Mouse (Mus musculus) forebrain, postnatal 0 days (tissue): ENCODE data around the gene Pik3r2. TPM values are rescaled to one million over a fixed set of nuclear protein-coding genes. Genes with fewer than 3 reads are reported as not detected.

Source experiments
- ATAC-seq: fragments of 200-750 bp; cut with Nextera tagmentation; 2 replicates; pipeline ENCODE4 v1.8.0; 2017; ENCODE audit warnings: mild to moderate bottlenecking, moderate library complexity
- DNase-seq: peaks from one replicate; pipeline ENCODE4 v3.0.0-alpha.2; 2015
- H3K27ac ChIP-seq: fragments of 300-500 bp; sonication (generic); 2 replicates; pipeline ENCODE4 v1.5.1; 2014; ENCODE audit warnings: low read depth, mild to moderate bottlenecking, antibody characterized with exemption, low read length, moderate library complexity, mixed read lengths
- H3K27me3 ChIP-seq: fragments of 300-500 bp; sonication (generic); 2 replicates; pipeline ENCODE4 v1.6.1; 2014; ENCODE audit warnings: mild to moderate bottlenecking, low read length, mixed read lengths; ENCODE audit not compliant: insufficient read depth
- H3K36me3 ChIP-seq: fragments of 300-500 bp; sonication (generic); 2 replicates; pipeline ENCODE4 v1.6.1; 2014; ENCODE audit warnings: mild to moderate bottlenecking, moderate library complexity; ENCODE audit not compliant: insufficient read depth
- H3K4me1 ChIP-seq: fragments of 300-500 bp; sonication (generic); 2 replicates; pipeline ENCODE4 v1.6.1; 2014; ENCODE audit warnings: antibody characterized with exemption; ENCODE audit not compliant: insufficient read depth
- H3K4me2 ChIP-seq: fragments of 300-500 bp; sonication (generic); 2 replicates; pipeline ENCODE4 v1.6.1; 2014; ENCODE audit warnings: low read depth, mild to moderate bottlenecking, moderate library complexity
- H3K4me3 ChIP-seq: fragments of 300-500 bp; sonication (generic); 2 replicates; pipeline ENCODE4 v1.5.1; 2014; ENCODE audit warnings: low read depth, low read length, mixed read lengths
- H3K9ac ChIP-seq: fragments of 300-500 bp; sonication (generic); 2 replicates; pipeline ENCODE4 v1.6.1; 2014; ENCODE audit warnings: mild to moderate bottlenecking
- H3K9me3 ChIP-seq: fragments of 300-500 bp; sonication (generic); 2 replicates; pipeline ENCODE4 v1.6.1; 2016; ENCODE audit warnings: low read length
- CTCF ChIP-seq: sonication (generic); IDR thresholded peaks from 2 replicates; pipeline ENCODE4 v1.5.1; 2016; ENCODE audit warnings: antibody characterized with exemption, control low read depth, low read depth
- WGBS: fragments of 180-500 bp; shearing (Covaris S2); extraction: QIAGEN DNeasy Blood & Tissue Kit; methylation state at CpG from one replicate; pipeline ENCODE4 v1.1.7; 2014; 5-methylcytosine and 5-hydroxymethylcytosine counted together
- polyA plus RNA-seq: library from polyadenylated mRNA; unstranded; fragments of >200 nt; fragmentation: Nextera tagmentation; extraction: Ambion mirVana; gene quantifications from 2 replicates; pipeline ENCODE4 v1.2.1, GENCODE M21; 2015
- total RNA-seq: library from RNA; depleted of rRNA; stranded (reverse); fragments of >200 nt; gene quantifications from 2 replicates; pipeline ENCODE4 v1.2.3, GENCODE M21; 2014

Pik3r2 gene
- total and polyA plus RNA-seq, 2 experiments from 2014 or later = 147 to 170 TPM

DNA sequence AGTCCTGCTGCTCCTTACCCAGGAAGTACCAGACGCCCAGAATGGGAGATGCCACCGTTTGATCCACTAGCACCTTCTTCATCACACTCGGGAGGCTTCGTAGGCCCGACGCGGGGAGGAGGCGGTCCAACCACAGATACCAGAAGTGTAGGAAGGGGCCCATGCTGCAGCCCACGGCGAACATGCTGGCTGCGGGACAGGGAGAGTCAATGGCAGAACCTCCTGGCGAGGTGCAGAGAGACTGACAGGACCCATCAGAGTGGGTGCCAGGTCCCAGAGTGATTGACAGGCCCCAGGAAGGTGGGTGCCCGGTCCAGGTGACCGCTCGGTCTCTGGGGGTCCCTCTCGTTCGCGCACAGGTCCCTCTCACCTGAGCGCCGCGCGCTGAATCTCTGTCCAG is 16.2 kb downstream of the Pik3r2 start:
- Histone ChIP-seq H3K36me3 (peaks cover 32% of the 10 kb centered on the region), H3K4me2 (peak overlapping the region; percentile 98), H3K4me1 (peaks cover 4% of the 10 kb centered on the region), H3K27ac (peak overlapping the region; percentile 73), H3K4me3 (peak overlapping the region; percentile 56), H3K27me3 (no peaks in the 10 kb centered on the region), H3K9ac (peak overlapping the region; percentile 72), H3K9me3 (no peaks in the 10 kb centered on the region)
- no peak for TF ChIP-seq CTCF
- ATAC-seq = peak; percentile 3
- DNase-seq = no peak
- 1% methylated on average over 22 of the region's 22 CpGs for WGBS

DNA sequence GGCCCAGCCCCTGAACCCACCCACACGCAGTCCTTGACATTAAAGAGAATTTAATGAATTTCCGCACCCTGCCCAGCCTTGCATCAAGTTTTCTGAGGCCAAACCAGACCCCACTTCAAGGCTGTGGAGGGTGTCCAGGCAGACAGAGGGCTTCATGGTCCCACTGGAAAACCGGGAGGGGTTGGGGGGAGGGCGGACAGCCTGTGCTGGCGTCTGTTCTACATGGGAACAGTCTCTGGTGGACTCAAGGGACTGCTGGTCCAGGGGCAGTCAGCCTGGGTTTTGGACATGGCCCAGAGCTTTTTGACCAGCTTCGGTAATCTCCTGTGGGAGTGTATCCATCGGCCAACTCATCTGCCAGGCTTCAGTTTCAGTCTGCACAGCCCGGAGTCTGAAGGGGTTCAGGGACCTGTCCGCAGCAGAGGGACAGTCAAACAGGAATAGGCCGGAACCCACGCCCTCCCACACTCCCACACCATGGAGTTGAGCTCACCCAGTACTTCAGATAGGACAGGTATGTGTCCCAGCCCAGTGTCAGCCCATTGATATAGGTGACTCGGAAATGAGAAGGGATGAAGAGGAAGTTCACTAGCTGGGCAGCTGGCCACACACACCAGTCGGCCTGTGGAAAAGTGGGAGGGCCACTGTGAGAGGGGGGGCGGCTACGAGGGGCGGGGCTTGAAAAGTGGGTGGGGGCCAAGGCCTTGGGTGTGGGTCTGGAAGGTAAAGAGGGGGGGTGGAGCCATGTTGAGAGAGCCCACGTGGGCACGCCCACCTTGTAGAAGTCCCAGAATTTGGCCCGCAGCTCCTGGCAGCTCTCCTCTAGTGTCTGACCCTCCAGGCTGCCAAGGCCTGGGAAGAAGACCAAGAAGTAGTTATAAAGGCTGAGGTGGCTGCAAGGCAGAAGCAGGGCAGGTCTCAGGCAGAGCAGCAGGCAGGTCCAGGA is 17.6 kb downstream of the Pik3r2 start:
- Histone ChIP-seq H3K4me1 (peaks cover 7% of the 10 kb centered on the region), H3K9me3 (no peaks in the 10 kb centered on the region), H3K4me2 (no peak overlapping the region; the same call in 1 of the 2 replicates), H3K27me3 (no peaks in the 10 kb centered on the region), H3K9ac (no peak overlapping the region), H3K36me3 (peaks cover 32% of the 10 kb centered on the region), H3K27ac (no peak overlapping the region), H3K4me3 (no peak overlapping the region)
- 60% methylated on average over 19 of the region's 19 CpGs for WGBS
- DNase-seq (no peak), ATAC-seq (no peak)
- no peak for TF ChIP-seq CTCF

DNA sequence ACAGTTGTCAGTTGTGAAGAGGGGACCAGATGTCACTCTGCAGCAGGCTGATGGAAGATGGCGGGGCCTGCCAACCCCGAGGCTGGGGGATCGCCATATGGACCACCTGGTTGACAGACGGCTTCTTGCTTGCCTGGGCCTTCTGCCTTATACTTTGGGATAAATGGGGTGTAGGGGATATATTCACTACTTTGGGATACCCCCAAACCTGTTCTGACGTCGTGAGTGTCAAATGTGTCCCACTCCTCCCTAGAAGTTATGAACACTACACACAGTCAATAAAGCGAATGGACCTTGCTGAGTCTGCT is 18.3 kb downstream of the Pik3r2 start:
- H3K9me3 ChIP-seq = no peaks in the 10 kb centered on the region
- 61% methylated on average over 7 of the region's 7 CpGs for WGBS
- no peak overlapping the region for H3K4me2 ChIP-seq
- H3K27me3 ChIP-seq = no peaks in the 10 kb centered on the region
- no peak overlapping the region for H3K27ac ChIP-seq
- no peak overlapping the region for H3K4me3 ChIP-seq
- ATAC-seq = no peak
- no peak overlapping the region for H3K9ac ChIP-seq
- peaks cover 7% of the 10 kb centered on the region for H3K4me1 ChIP-seq
- no peak for TF ChIP-seq CTCF
- peak; percentile 52 for DNase-seq
- H3K36me3 ChIP-seq = peaks cover 32% of the 10 kb centered on the region

DNA sequence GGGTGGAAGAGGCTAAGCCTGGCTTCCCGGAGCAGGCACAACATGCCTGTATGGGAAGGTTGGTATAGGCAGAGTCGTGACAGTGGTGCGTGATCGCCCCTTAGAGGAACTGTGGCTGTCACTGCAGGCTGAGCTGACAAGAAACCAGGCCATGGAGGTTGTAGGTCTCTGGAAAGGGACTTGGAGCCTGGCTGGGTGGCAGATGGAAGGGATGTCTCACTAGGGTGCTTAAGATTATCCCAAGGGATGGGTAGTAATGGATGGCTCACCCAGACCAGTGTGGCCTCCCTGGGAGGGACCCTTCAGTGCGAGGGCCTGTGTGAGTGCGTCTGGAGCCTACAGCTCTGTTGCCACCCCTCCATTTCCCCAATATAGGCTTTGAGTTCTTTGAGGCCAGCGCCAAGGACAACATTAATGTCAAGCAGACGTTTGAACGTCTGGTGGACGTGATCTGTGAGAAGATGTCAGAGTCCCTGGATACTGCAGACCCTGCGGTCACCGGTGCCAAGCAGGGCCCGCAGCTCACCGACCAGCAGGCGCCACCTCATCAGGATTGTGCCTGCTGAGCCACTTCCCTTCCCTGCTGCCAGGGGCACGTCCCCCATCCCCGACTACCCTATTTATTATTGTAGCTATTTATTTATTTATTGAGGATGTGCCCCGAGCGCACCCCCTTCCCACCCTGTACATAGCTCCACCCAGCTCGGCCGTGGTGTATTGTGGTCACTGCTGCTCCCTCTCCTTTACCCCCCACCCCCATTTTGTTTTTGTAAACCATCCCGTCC is 18.8 kb downstream of the Pik3r2 start:
- Histone ChIP-seq H3K4me2 (no peak overlapping the region), H3K9ac (no peak overlapping the region)

DNA sequence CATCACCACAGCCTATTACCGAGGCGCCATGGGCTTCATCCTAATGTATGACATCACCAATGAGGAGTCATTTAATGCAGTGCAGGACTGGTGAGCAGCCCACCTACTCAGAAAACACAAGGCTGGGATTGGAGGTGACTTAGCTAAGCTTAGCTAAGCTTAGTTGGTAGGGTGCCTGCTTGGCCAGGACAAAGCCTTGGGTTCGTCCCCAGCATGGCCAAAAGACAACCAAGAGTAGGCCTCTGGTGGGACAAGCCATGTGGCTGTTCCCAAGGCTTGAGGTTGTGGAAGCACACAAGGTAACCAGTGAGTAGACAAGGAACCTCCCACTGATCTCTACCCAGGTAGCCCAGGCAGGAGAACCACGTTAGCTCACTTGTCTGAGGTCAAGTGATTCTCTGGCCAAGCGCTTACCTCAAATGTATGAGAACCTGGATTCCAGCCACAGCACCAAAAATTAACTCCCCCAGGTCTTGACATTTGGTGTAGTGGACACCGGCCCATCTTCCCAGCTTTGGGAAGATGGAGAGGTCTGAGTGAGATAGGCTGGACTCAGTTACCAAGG is 20.0 kb downstream of the Pik3r2 start:
- Histone ChIP-seq H3K9ac (no peak overlapping the region), H3K4me3 (no peak overlapping the region), H3K9me3 (no peaks in the 10 kb centered on the region), H3K4me1 (peaks cover 7% of the 10 kb centered on the region), H3K27ac (no peak overlapping the region), H3K27me3 (no peaks in the 10 kb centered on the region), H3K4me2 (no peak overlapping the region), H3K36me3 (peaks cover 32% of the 10 kb centered on the region)
- no peak for TF ChIP-seq CTCF
- no peak for DNase-seq
- WGBS = 92% methylated on average over 6 of the region's 6 CpGs
- ATAC-seq = no peak

More for the DNA sequence above, 18.8 kb downstream of the Pik3r2 start:
- Histone ChIP-seq H3K27ac (peak overlapping the region; percentile 54), H3K4me3 (no peak overlapping the region), H3K4me1 (peaks cover 7% of the 10 kb centered on the region), H3K36me3 (peaks cover 32% of the 10 kb centered on the region), H3K27me3 (no peaks in the 10 kb centered on the region), H3K9me3 (no peaks in the 10 kb centered on the region)
- 54% methylated on average over 22 of the region's 22 CpGs for WGBS
- peak; percentile 67 for TF ChIP-seq CTCF
- DNase-seq = peak; percentile 57
- ATAC-seq = no peak

DNA sequence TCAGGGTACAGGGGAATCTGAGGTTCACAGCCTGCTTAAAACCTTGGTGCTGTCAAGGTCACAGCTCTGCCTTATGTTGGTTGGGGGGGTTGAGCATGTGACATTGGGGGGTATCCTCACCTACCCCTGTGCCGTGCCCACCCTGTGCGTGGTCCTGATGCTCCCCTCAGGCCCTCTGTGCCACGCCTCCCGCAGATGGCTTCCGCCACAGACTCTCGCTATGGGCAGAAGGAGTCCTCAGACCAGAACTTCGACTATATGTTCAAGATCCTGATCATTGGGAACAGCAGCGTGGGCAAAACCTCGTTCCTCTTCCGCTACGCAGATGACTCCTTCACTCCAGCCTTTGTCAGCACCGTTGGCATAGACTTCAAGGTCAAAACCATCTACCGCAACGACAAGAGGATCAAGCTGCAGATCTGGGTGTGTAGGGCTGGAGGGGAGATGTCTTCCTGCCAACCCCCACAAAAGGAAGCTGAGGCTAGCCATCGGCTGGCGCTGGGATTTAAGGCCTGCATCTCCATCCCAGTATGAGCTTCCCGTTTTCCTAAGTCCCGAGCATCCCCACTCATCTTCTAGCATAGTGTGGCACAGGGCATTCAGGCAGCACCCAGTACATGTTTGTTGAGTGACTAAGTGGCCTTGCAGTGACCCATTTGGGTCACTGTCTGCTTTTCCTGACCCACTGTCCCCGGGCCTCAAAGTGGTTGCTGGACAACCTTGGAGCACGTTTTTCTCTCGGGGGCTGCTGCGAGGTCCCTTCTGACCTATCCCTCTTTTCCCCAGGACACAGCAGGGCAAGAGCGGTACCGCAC is 20.6 kb downstream of the Pik3r2 start:
- 85% methylated on average over 24 of the region's 24 CpGs for WGBS

More for the DNA sequence above, 20.6 kb downstream of the Pik3r2 start:
- no peak for ATAC-seq
- no peak for TF ChIP-seq CTCF
- Histone ChIP-seq H3K36me3 (peaks cover 32% of the 10 kb centered on the region), H3K9me3 (no peaks in the 10 kb centered on the region), H3K27ac (peak overlapping the region; percentile 93), H3K9ac (peak overlapping the region; percentile 96), H3K27me3 (no peaks in the 10 kb centered on the region), H3K4me1 (peaks cover 7% of the 10 kb centered on the region), H3K4me3 (peak overlapping the region; percentile 94), H3K4me2 (peak overlapping the region; percentile 67)
- DNase-seq = no peak
